Mouse (Mus musculus): ENCODE data around the gene Mark3.

- no peak for TF ChIP-seq EP300 (IDR thresholded peaks at IDR 0.05)
- no peak; the same call in 1 of the 2 replicates for TF ChIP-seq CTCF (IDR thresholded peaks at IDR 0.05)
Observed at GRCm38 (mm10) chr12:111597310-111597709, 23.0 kb downstream of the Mark3 start.
